Mouse (Mus musculus): ENCODE data around the gene Usp47.

- TF ChIP-seq MAX (IDR thresholded peaks at IDR 0.05; ENCODE audit: low read depth) (no peak), E2F4 (IDR thresholded peaks at IDR 0.05; ENCODE audit: insufficient read depth) (no peak)
Measured at GRCm38 (mm10) chr7:112118086-112118485, 94.8 kb downstream of the Usp47 start.
